Mouse (Mus musculus): ENCODE data around the gene Scarb1.

Gene Scarb1

GRCm38 (mm10) chr5:125240124-125240781 lies 100.6 kb downstream of the Scarb1 start:
- no peak for DNase-seq (ENCODE audit: low spot score)

GRCm38 (mm10) chr5:125235874-125236273 lies 105.0 kb downstream of the Scarb1 start:
- no peak for DNase-seq (ENCODE audit: low spot score)

- no peak for DNase-seq (ENCODE audit: low spot score)
Measured at GRCm38 (mm10) chr5:125235398-125235797, 105.5 kb downstream of the Scarb1 start.

GRCm38 (mm10) chr5:125234399-125234798 lies 106.5 kb downstream of the Scarb1 start:
- no peak for DNase-seq (ENCODE audit: low spot score)

- DNase-seq (ENCODE audit: low spot score) = no peak
Measured at GRCm38 (mm10) chr5:125233478-125233877, 107.4 kb downstream of the Scarb1 start.

GRCm38 (mm10) chr5:125232443-125232979 lies 108.4 kb downstream of the Scarb1 start:
- DNase-seq (ENCODE audit: low spot score) = no peak

- DNase-seq (ENCODE audit: low spot score) = no peak
Measured at GRCm38 (mm10) chr5:125230463-125230862, 110.4 kb downstream of the Scarb1 start.

GRCm38 (mm10) chr5:125229097-125229496 lies 111.8 kb downstream of the Scarb1 start:
- DNase-seq (ENCODE audit: low spot score) = no peak

GRCm38 (mm10) chr5:125227699-125228098 lies 113.2 kb downstream of the Scarb1 start:
- no peak for DNase-seq (ENCODE audit: low spot score)

All from retina, embryonic 14.5 days (tissue).